Mouse (Mus musculus) MEL (cell line): ENCODE measurements around the gene Stil. TPM values are rescaled to one million over a fixed set of nuclear protein-coding genes. Genes with fewer than 3 reads are reported as not detected.

Experiments used
- DNase-seq: peaks from one replicate; pipeline ENCODE4 v3.0.0; 2011; ENCODE audit warnings: low read depth, low spot score
- H3K27ac ChIP-seq: 2 replicates; pipeline ENCODE4 v1.5.1; 2012; ENCODE audit warnings: low read depth, mild to moderate bottlenecking, control low read depth, low read length, moderate library complexity; ENCODE audit not compliant: control insufficient read depth
- H3K27me3 ChIP-seq, 2 experiments: fragments of 150-350 bp in 1 of 2; sonication (generic) in 1 of 2; 2 replicates each; pipeline ENCODE4 v1.6.1; 2012; ENCODE audit warnings: low read length in 2 of 2, mild to moderate bottlenecking in 2 of 2, improper control_type of control experiment in 1 of 2, moderate library complexity in 1 of 2; ENCODE audit not compliant: insufficient read depth in 2 of 2, control insufficient read depth in 1 of 2
- H3K36me3 ChIP-seq, 2 experiments: 2 replicates each; pipeline ENCODE4 v1.6.1; 2012 to 2014; ENCODE audit warnings: low read length in 2 of 2, improper control_type of control experiment in 1 of 2, inconsistent platforms in 1 of 2, mild to moderate bottlenecking in 1 of 2; ENCODE audit not compliant: insufficient read depth in 2 of 2, control insufficient read depth in 1 of 2
- H3K4me1 ChIP-seq, 2 experiments: fragments of 150-350 bp in 1 of 2; sonication (generic) in 1 of 2; 2 replicates each; pipeline ENCODE4 v1.6.1; 2012; ENCODE audit warnings: low read length in 2 of 2, improper control_type of control experiment in 1 of 2, mild to moderate bottlenecking in 1 of 2; ENCODE audit not compliant: insufficient read depth in 2 of 2, control insufficient read depth in 1 of 2
- H3K4me3 ChIP-seq, 2 experiments: fragments of 150-350 bp in 1 of 2; sonication (generic) in 1 of 2; 2 replicates each; pipeline ENCODE4 v1.5.1; 2012; ENCODE audit warnings: low read depth in 2 of 2, low read length in 2 of 2, mild to moderate bottlenecking in 2 of 2, moderate library complexity in 2 of 2, control low read depth in 1 of 2, improper control_type of control experiment in 1 of 2; ENCODE audit not compliant: control insufficient read depth in 1 of 2, insufficient read depth in 1 of 2
- H3K79me2 ChIP-seq: 2 replicates; pipeline ENCODE4 v1.6.1; 2012; ENCODE audit warnings: mild to moderate bottlenecking, low read length, moderate library complexity; ENCODE audit not compliant: control insufficient read depth, poor library complexity, insufficient read depth
- H3K9ac ChIP-seq: 2 replicates; pipeline ENCODE4 v1.6.1; 2012; ENCODE audit warnings: low read depth, mild to moderate bottlenecking, control low read depth, low read length, moderate library complexity; ENCODE audit not compliant: control insufficient read depth, poor library complexity, severe bottlenecking
- H3K9me3 ChIP-seq: fragments of 150-350 bp; sonication (generic); replicated peaks from 2 replicates; pipeline ENCODE4 v1.6.1; 2012; ENCODE audit warnings: mild to moderate bottlenecking, low read length, improper control_type of control experiment, moderate library complexity; ENCODE audit not compliant: insufficient read depth
- CHD1 ChIP-seq: IDR thresholded peaks from 2 replicates; pipeline ENCODE4 v1.6.1; 2012; ENCODE audit warnings: low read depth, mild to moderate bottlenecking, inconsistent platforms, low read length, improper control_type of control experiment
- CTCF ChIP-seq, 3 experiments: IDR thresholded peaks in 2 of 3; conservative IDR thresholded peaks in 1 of 3; 2 replicates each; pipeline ENCODE4 v1.5.1; 2011 to 2012; ENCODE audit warnings: low read length in 3 of 3, low read depth in 2 of 3, mild to moderate bottlenecking in 2 of 3, improper control_type of control experiment in 1 of 3, inconsistent platforms in 1 of 3, mixed read lengths in 1 of 3, moderate library complexity in 1 of 3; ENCODE audit not compliant: control insufficient read depth in 1 of 3, insufficient read depth in 1 of 3, poor library complexity in 1 of 3, severe bottlenecking in 1 of 3
- ELF1 ChIP-seq: IDR thresholded peaks from 2 replicates; pipeline ENCODE4 v1.6.1; 2014; ENCODE audit warnings: low read depth, mild to moderate bottlenecking, inconsistent platforms, low read length, improper control_type of control experiment, moderate library complexity
- EP300 ChIP-seq, 2 experiments: IDR thresholded peaks; 2 replicates each; pipeline ENCODE4 v1.6.1; 2011; ENCODE audit warnings: improper control_type of control experiment in 2 of 2, low read length in 2 of 2, low read depth in 1 of 2, mild to moderate bottlenecking in 1 of 2
- ETS1 ChIP-seq: IDR thresholded peaks from 2 replicates; pipeline ENCODE4 v1.6.1; 2012; ENCODE audit warnings: low read depth, mild to moderate bottlenecking, inconsistent platforms, low read length, improper control_type of control experiment, moderate library complexity
- GATA1 ChIP-seq: IDR thresholded peaks from 2 replicates; pipeline ENCODE4 v1.6.1; 2011; ENCODE audit warnings: low read depth, low read length, improper control_type of control experiment
- HCFC1 ChIP-seq: IDR thresholded peaks from 2 replicates; pipeline ENCODE4 v1.6.1; 2012; ENCODE audit warnings: low read depth, mild to moderate bottlenecking, inconsistent platforms, low read length, improper control_type of control experiment, moderate library complexity
- JUND ChIP-seq: IDR thresholded peaks from 2 replicates; pipeline ENCODE4 v1.6.1; 2011; ENCODE audit warnings: low read depth, mild to moderate bottlenecking, improper control_type of control experiment, low read length
- KAT2A ChIP-seq: conservative IDR thresholded peaks from 2 replicates; pipeline ENCODE4 v1.6.1; 2012; ENCODE audit warnings: low read depth, low read length, improper control_type of control experiment, inconsistent platforms
- MAFK ChIP-seq: IDR thresholded peaks from 2 replicates; pipeline ENCODE4 v1.6.1; 2011; ENCODE audit warnings: low read depth, mild to moderate bottlenecking, low read length, improper control_type of control experiment, borderline replicate concordance
- MAX ChIP-seq: IDR thresholded peaks from 2 replicates; pipeline ENCODE4 v1.6.1; 2011; ENCODE audit warnings: low read length, improper control_type of control experiment
- MEF2A ChIP-seq: IDR thresholded peaks from 2 replicates; pipeline ENCODE4 v1.6.1; 2014; ENCODE audit warnings: low read depth, mild to moderate bottlenecking, inconsistent platforms, low read length, improper control_type of control experiment; ENCODE audit not compliant: poor library complexity, insufficient replicate concordance, severe bottlenecking; ENCODE audit errors: extremely low read depth
- MXI1 ChIP-seq: IDR thresholded peaks from 2 replicates; pipeline ENCODE4 v1.6.1; 2011; ENCODE audit warnings: mild to moderate bottlenecking, low read depth, low read length, improper control_type of control experiment
- MYB ChIP-seq: IDR thresholded peaks from 2 replicates; pipeline ENCODE4 v1.6.1; 2011; ENCODE audit warnings: mild to moderate bottlenecking, low read depth, low read length, improper control_type of control experiment
- MYC ChIP-seq: IDR thresholded peaks from 2 replicates; pipeline ENCODE4 v1.6.1; 2011; ENCODE audit warnings: low read depth, mild to moderate bottlenecking, low read length, improper control_type of control experiment, moderate library complexity
- NELFE ChIP-seq: IDR thresholded peaks from 2 replicates; pipeline ENCODE4 v1.6.1; 2011; ENCODE audit warnings: low read depth, low read length, improper control_type of control experiment
- NRF1 ChIP-seq: IDR thresholded peaks from 2 replicates; pipeline ENCODE4 v1.6.1; 2014; ENCODE audit warnings: low read depth, mild to moderate bottlenecking, inconsistent platforms, low read length, improper control_type of control experiment, moderate library complexity; ENCODE audit not compliant: poor library complexity, insufficient read depth, severe bottlenecking
- POLR2AphosphoS2 ChIP-seq: IDR thresholded peaks from 2 replicates; pipeline ENCODE4 v1.6.1; 2011; ENCODE audit warnings: low read length, improper control_type of control experiment
- RCOR1 ChIP-seq: IDR thresholded peaks from 2 replicates; pipeline ENCODE4 v1.6.1; 2012; ENCODE audit warnings: low read depth, mild to moderate bottlenecking, inconsistent platforms, low read length, improper control_type of control experiment
- SIN3A ChIP-seq: IDR thresholded peaks from 2 replicates; pipeline ENCODE4 v1.6.1; 2012; ENCODE audit warnings: low read length, improper control_type of control experiment, inconsistent platforms
- SMC3 ChIP-seq: IDR thresholded peaks from 2 replicates; pipeline ENCODE4 v1.6.1; 2011; ENCODE audit warnings: low read depth, low read length, improper control_type of control experiment
- TAL1 ChIP-seq: IDR thresholded peaks from 2 replicates; pipeline ENCODE4 v1.6.1; 2012; ENCODE audit warnings: mild to moderate bottlenecking, inconsistent platforms, low read length, moderate library complexity, mixed read lengths
- TBP ChIP-seq: IDR thresholded peaks from 2 replicates; pipeline ENCODE4 v1.8.0; 2011; ENCODE audit warnings: low read depth, low read length, improper control_type of control experiment
- UBTF ChIP-seq: IDR thresholded peaks from 2 replicates; pipeline ENCODE4 v1.6.1; 2012; ENCODE audit warnings: low read depth, mild to moderate bottlenecking, inconsistent platforms, low read length, improper control_type of control experiment, moderate library complexity, borderline replicate concordance; ENCODE audit not compliant: insufficient read depth
- ZKSCAN1 ChIP-seq: IDR thresholded peaks from 2 replicates; pipeline ENCODE4 v1.6.1; 2012; ENCODE audit warnings: low read depth, mild to moderate bottlenecking, inconsistent platforms, low read length, improper control_type of control experiment, moderate library complexity
- ZMIZ1 ChIP-seq: IDR thresholded peaks from 2 replicates; pipeline ENCODE4 v1.6.1; 2012; ENCODE audit warnings: low read depth, mild to moderate bottlenecking, inconsistent platforms, low read length, improper control_type of control experiment, moderate library complexity
- ZNF384 ChIP-seq: IDR thresholded peaks from 2 replicates; pipeline ENCODE4 v1.6.1; 2012; ENCODE audit warnings: low read depth, mild to moderate bottlenecking, inconsistent platforms, low read length, improper control_type of control experiment
- polyA plus RNA-seq, 2 experiments: library from polyadenylated mRNA; stranded (reverse) in 1 of 2; unstranded in 1 of 2; fragments of >175 nt in 1 of 2; fragments of >200 nt in 1 of 2; gene quantifications; 2 replicates each; pipeline versions ENCODE4 v1.2.1 to v1.2.4; 2012; ENCODE audit warnings: low replicate concordance in 2 of 2, low read depth in 1 of 2; ENCODE audit not compliant: insufficient read length in 2 of 2, insufficient read depth in 1 of 2, missing spikeins in 1 of 2
- total RNA-seq: library from RNA; depleted of rRNA; stranded (reverse); fragments of 300-350 nt; gene quantifications from 2 replicates; pipeline ENCODE4 v1.2.3, GENCODE M21; 2012

The Stil gene
- total and polyA plus RNA-seq, 3 experiments, result 5.0 to 9.1 TPM; not detected in 1

GRCm38 (mm10) chr4:115058317-115058761 is 58.4 kb downstream of the Stil start:
- no peaks in the 10 kb centered on the region for H3K9me3 ChIP-seq
- peak; percentile 79 for DNase-seq
- peaks cover 62% of the 10 kb centered on the region for H3K79me2 ChIP-seq
- no peak for TF ChIP-seq POLR2AphosphoS2
- TF ChIP-seq MYB, result no peak
- TF ChIP-seq MAFK, result no peak
- TF ChIP-seq ZNF384, result no peak; the same call in 1 of the 2 replicates
- no peak for TF ChIP-seq NRF1
- no peak for TF ChIP-seq ETS1
- TF ChIP-seq MEF2A, result no peak
- TF ChIP-seq TAL1, result no peak
- TF ChIP-seq HCFC1, result no peak
- no peak for TF ChIP-seq MAX
- no peak for TF ChIP-seq EP300 (IDR thresholded peaks at IDR 0.05; ENCODE audit: low read depth in 1 of 2, low read length in 2 of 2)
- H3K27ac ChIP-seq, result peak overlapping the region; percentile 80
- peak overlapping the region; percentile 73 to 97 for H3K4me3 ChIP-seq
- peaks cover 0 to 27% of the 10 kb centered on the region in 2 experiments; a peak in 2 of 4 replicates for H3K36me3 ChIP-seq
- peaks cover 10 to 27% of the 10 kb centered on the region in 2 experiments for H3K4me1 ChIP-seq
- H3K27me3 ChIP-seq, result no peaks in the 10 kb centered on the region
- H3K9ac ChIP-seq, result peak overlapping the region; percentile 77

- peaks cover 69% of the 10 kb centered on the region for H3K79me2 ChIP-seq
- peak overlapping the region; percentile 77 for H3K9ac ChIP-seq
- H3K36me3 ChIP-seq, result peaks cover 0 to 27% of the 10 kb centered on the region in 2 experiments; a peak in 2 of 4 replicates
- no peaks in the 10 kb centered on the region for H3K9me3 ChIP-seq
- H3K4me1 ChIP-seq, result peaks cover 10 to 27% of the 10 kb centered on the region in 2 experiments
- DNase-seq, result peak; percentile 77
- peak overlapping the region; percentile 73 to 97 for H3K4me3 ChIP-seq
- peak overlapping the region; percentile 80 for H3K27ac ChIP-seq
- no peaks in the 10 kb centered on the region for H3K27me3 ChIP-seq
- TF ChIP-seq TBP (0 out of 2 replicates have a peak, but pooled peaks have one; percentile 36), RCOR1 (no peak), MEF2A (no peak), MYC (peak; percentile 77), HCFC1 (peak; percentile 34; the same call in 1 of the 2 replicates), SIN3A (peak; percentile 32), ZMIZ1 (peak; percentile 49), MXI1 (peak; percentile 80), MAFK (no peak), ZKSCAN1 (no peak; the same call in 1 of the 2 replicates), MYB (no peak; the same call in none of the 2 replicates), KAT2A (no peak), UBTF (no peak), CHD1 (no peak), ELF1 (no peak), JUND (no peak), NRF1 (no peak), EP300 (IDR thresholded peaks at IDR 0.05; ENCODE audit: low read depth in 1 of 2, low read length in 2 of 2) (no peak; a peak in 1 of 4 replicates), GATA1 (no peak), CTCF (IDR thresholded peaks at IDR 0.05 in 2 of 3, conservative IDR thresholded peaks at IDR 0.05 in 1 of 3; ENCODE audit: control insufficient read depth in 1 of 3, insufficient read depth in 1 of 3, low read depth in 2 of 3, low read length in 3 of 3, poor library complexity in 1 of 3, severe bottlenecking in 1 of 3) (no peak), POLR2AphosphoS2 (no peak; the same call in 1 of the 2 replicates), SMC3 (no peak), NELFE (peak; percentile 53), TAL1 (no peak)
Observed at GRCm38 (mm10) chr4:115058871-115059590, 59.1 kb downstream of the Stil start.
